Mouse (Mus musculus) midbrain, embryonic 14.5 days (tissue): ENCODE results near the gene Larp1. TPM values are rescaled to one million over a fixed set of nuclear protein-coding genes. Genes with fewer than 3 reads are reported as not detected.

Source experiments
- ATAC-seq: fragments of 200-750 bp; cut with Nextera tagmentation; 2 replicates; pipeline ENCODE4 v1.8.0; 2017; ENCODE audit warnings: moderate number of reproducible peaks, moderate library complexity; ENCODE audit not compliant: low FRiP score, low TSS enrichment
- DNase-seq: peaks from one replicate; pipeline ENCODE4 v3.0.0-alpha.2; 2015
- H3K27ac ChIP-seq: fragments of 300-500 bp; sonication (generic); replicated peaks from 2 replicates; pipeline ENCODE4 v1.5.1; 2014; ENCODE audit warnings: mild to moderate bottlenecking, low read depth, low read length, moderate library complexity
- H3K27me3 ChIP-seq: fragments of 300-500 bp; sonication (generic); 2 replicates; pipeline ENCODE4 v1.6.1; 2014; ENCODE audit warnings: low read length, control low read depth, mixed read lengths; ENCODE audit not compliant: control insufficient read depth, insufficient read depth
- H3K36me3 ChIP-seq: fragments of 300-500 bp; sonication (generic); 2 replicates; pipeline ENCODE4 v1.6.1; 2014; ENCODE audit warnings: low read length, control low read depth; ENCODE audit not compliant: control insufficient read depth, insufficient read depth
- H3K4me1 ChIP-seq: fragments of 300-500 bp; sonication (generic); 2 replicates; pipeline ENCODE4 v1.6.1; 2014; ENCODE audit warnings: mild to moderate bottlenecking, antibody characterized with exemption, low read length, control low read depth; ENCODE audit not compliant: control insufficient read depth, insufficient read depth
- H3K4me2 ChIP-seq: fragments of 300-500 bp; sonication (generic); 2 replicates; pipeline ENCODE4 v1.6.1; 2014; ENCODE audit warnings: mild to moderate bottlenecking, low read length, moderate library complexity
- H3K4me3 ChIP-seq: fragments of 300-500 bp; sonication (generic); replicated peaks from 2 replicates; pipeline ENCODE4 v1.5.1; 2014; ENCODE audit warnings: low read depth, low read length
- H3K9ac ChIP-seq: fragments of 300-500 bp; sonication (generic); replicated peaks from 2 replicates; pipeline ENCODE4 v1.6.1; 2014; ENCODE audit warnings: mild to moderate bottlenecking, low read length, moderate library complexity
- H3K9me3 ChIP-seq: fragments of 300-500 bp; sonication (generic); 2 replicates; pipeline ENCODE4 v1.6.1; 2016; ENCODE audit warnings: low read length, control low read depth, mixed read lengths; ENCODE audit not compliant: control insufficient read depth
- WGBS: fragments of 180-500 bp; shearing (Covaris S2); extraction: QIAGEN DNeasy Blood & Tissue Kit; methylation state at CpG from one replicate; pipeline ENCODE4 v1.1.7; 2014; 5-methylcytosine and 5-hydroxymethylcytosine counted together
- polyA plus RNA-seq: library from polyadenylated mRNA; unstranded; fragments of >200 nt; fragmentation: Nextera tagmentation; extraction: Ambion mirVana; gene quantifications from 2 replicates; pipeline ENCODE4 v1.2.1, GENCODE M21; 2014

Larp1 gene
- polyA plus RNA-seq, 1 experiment from 2014 or later = 19.1 TPM

GRCm38 (mm10) chr11:57973913-57974234 lies 35.0 kb upstream of the Larp1 start:
- Histone ChIP-seq H3K4me3 (no peak overlapping the region), H3K4me2 (no peak overlapping the region), H3K9me3 (no peaks in the 10 kb centered on the region), H3K9ac (no peak overlapping the region), H3K27ac (no peak overlapping the region), H3K27me3 (no peaks in the 10 kb centered on the region), H3K36me3 (no peaks in the 10 kb centered on the region), H3K4me1 (no peaks in the 10 kb centered on the region)
- no peak for ATAC-seq
- WGBS = 74% methylated on average over 9 of the region's 9 CpGs
- no peak for DNase-seq

DNA sequence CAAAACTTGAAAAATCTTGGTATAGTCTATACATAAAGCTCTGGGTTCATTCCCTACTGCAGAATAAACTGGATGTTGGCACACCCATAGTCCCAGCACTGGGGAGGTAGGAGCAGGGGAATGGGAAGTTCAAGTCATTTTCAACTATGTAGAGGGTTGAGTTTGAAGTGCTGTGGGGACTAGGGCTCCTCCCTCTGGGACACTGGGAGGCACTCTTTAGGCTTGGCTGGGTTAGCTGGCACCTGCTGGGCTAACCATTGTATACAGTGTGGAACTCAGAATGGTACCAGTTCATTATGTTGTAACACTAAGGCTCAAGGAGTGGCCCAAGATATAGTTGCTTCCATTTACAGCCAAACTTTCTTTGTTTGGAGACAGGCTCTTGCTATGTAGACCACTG lies 33.0 kb upstream of the Larp1 start:
- no peak overlapping the region for H3K27ac ChIP-seq
- no peak overlapping the region for H3K4me3 ChIP-seq
- ATAC-seq (no peak), DNase-seq (no peak)
- H3K27me3 ChIP-seq = no peaks in the 10 kb centered on the region
- H3K4me1 ChIP-seq = no peaks in the 10 kb centered on the region
- no peaks in the 10 kb centered on the region for H3K9me3 ChIP-seq
- H3K4me2 ChIP-seq = no peak overlapping the region
- no peak overlapping the region for H3K9ac ChIP-seq
- no peaks in the 10 kb centered on the region for H3K36me3 ChIP-seq

DNA sequence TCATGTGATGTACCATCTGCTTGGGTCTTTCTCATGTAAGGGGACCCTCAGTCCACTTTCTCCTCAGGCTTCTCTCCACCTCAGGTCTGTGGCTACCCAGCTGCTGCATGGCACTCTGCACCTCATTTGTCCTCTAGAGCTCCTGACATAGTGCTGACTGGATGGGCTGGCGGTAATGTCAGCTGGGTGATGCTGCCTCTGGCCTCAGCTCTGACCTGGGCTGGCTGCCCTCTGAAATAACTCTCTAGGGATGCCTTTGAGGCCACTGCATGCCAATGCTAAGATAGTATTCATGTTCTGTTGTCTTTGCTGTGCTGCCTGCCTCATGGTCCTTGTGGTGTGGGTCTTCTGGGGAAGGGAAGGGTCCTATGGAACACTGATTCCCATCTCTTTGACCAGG lies 31.2 kb upstream of the Larp1 start:
- no peak for DNase-seq

DNA sequence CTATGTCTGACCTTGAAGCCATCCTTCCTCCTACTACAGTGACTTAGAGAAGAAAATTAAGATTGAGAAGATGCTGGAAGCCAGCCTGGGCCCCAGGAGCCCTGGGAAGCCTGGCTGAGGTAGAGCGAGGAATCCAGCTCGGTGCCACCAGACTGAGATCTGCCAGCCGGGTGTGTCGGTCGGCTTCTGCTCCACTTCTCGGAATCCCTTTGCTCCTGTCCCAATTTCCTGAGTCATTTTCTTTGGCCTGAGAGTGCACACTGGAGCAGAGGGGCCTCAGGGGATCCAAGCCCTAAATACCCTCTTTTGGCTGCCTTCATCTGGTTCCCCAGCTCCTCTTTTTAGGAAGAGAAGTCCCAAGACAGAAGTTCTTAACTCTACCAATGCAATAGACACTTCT lies 29.2 kb upstream of the Larp1 start:
- H3K4me3 ChIP-seq = no peak overlapping the region
- H3K9me3 ChIP-seq = no peaks in the 10 kb centered on the region
- H3K9ac ChIP-seq = no peak overlapping the region
- H3K27me3 ChIP-seq = no peaks in the 10 kb centered on the region
- no peak overlapping the region for H3K27ac ChIP-seq
- no peaks in the 10 kb centered on the region for H3K4me1 ChIP-seq
- ATAC-seq (no peak), DNase-seq (no peak)
- no peaks in the 10 kb centered on the region for H3K36me3 ChIP-seq
- no peak overlapping the region for H3K4me2 ChIP-seq
- WGBS = 93% methylated on average over 6 of the region's 6 CpGs

More for the DNA sequence above, 31.2 kb upstream of the Larp1 start:
- Histone ChIP-seq H3K27ac (no peak overlapping the region), H3K27me3 (no peaks in the 10 kb centered on the region), H3K36me3 (no peaks in the 10 kb centered on the region), H3K4me2 (no peak overlapping the region), H3K9ac (no peak overlapping the region), H3K4me3 (no peak overlapping the region), H3K4me1 (no peaks in the 10 kb centered on the region), H3K9me3 (no peaks in the 10 kb centered on the region)
- ATAC-seq = no peak
- WGBS = 91% methylated on average over 1 of the region's 1 CpGs

GRCm38 (mm10) chr11:57981083-57981809 lies 27.6 kb upstream of the Larp1 start:
- H3K9ac ChIP-seq = no peak overlapping the region
- H3K4me2 ChIP-seq = no peak overlapping the region
- H3K27me3 ChIP-seq = no peaks in the 10 kb centered on the region
- H3K27ac ChIP-seq = no peak overlapping the region
- H3K4me3 ChIP-seq = no peak overlapping the region
- no peaks in the 10 kb centered on the region for H3K36me3 ChIP-seq
- no peaks in the 10 kb centered on the region for H3K4me1 ChIP-seq
- ATAC-seq (no peak), DNase-seq (no peak)
- no peaks in the 10 kb centered on the region for H3K9me3 ChIP-seq
- WGBS = 86% methylated on average over 12 of the region's 12 CpGs

GRCm38 (mm10) chr11:57983480-57984342 lies 25.2 kb upstream of the Larp1 start:
- Histone ChIP-seq H3K36me3 (no peaks in the 10 kb centered on the region), H3K27me3 (no peaks in the 10 kb centered on the region), H3K4me2 (no peak overlapping the region), H3K9ac (no peak overlapping the region), H3K4me3 (no peak overlapping the region), H3K27ac (no peak overlapping the region), H3K4me1 (no peaks in the 10 kb centered on the region), H3K9me3 (no peaks in the 10 kb centered on the region)
- DNase-seq (no peak), ATAC-seq (no peak)
- WGBS = 54% methylated on average over 16 of the region's 16 CpGs

GRCm38 (mm10) chr11:57984343-57984666 lies 24.6 kb upstream of the Larp1 start:
- Histone ChIP-seq H3K36me3 (no peaks in the 10 kb centered on the region), H3K9ac (no peak overlapping the region), H3K4me2 (no peak overlapping the region), H3K4me3 (no peak overlapping the region), H3K9me3 (no peaks in the 10 kb centered on the region), H3K4me1 (no peaks in the 10 kb centered on the region), H3K27me3 (no peaks in the 10 kb centered on the region), H3K27ac (no peak overlapping the region)
- DNase-seq (no peak), ATAC-seq (no peak)
- 48% methylated on average over 3 of the region's 3 CpGs for WGBS

DNA sequence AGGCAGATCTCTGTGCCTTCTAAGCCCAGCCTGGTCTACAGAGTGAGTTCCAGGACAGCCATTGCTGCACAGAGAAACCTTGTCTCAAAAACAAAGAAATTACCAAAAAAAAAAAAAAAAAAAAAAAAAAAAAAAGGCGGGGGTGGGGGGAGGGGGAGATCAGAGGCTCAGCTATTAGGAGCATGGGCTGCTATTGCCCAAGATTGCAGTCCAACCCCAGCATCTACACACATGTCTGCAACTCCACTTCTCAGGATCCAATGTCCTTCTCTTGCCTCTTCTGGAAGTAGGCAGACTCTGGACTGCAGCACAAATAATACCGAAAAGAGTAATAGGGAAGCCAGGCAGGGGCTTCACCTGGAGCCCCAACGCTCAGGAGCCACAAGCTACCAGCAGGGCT lies 23.4 kb upstream of the Larp1 start:
- Histone ChIP-seq H3K4me3 (no peak overlapping the region), H3K27me3 (no peaks in the 10 kb centered on the region), H3K27ac (no peak overlapping the region), H3K9me3 (no peaks in the 10 kb centered on the region), H3K4me1 (no peaks in the 10 kb centered on the region), H3K4me2 (no peak overlapping the region), H3K9ac (no peak overlapping the region), H3K36me3 (no peaks in the 10 kb centered on the region)
- WGBS = 95% methylated on average over 2 of the region's 3 CpGs
- no peak for ATAC-seq
- DNase-seq = no peak

DNA sequence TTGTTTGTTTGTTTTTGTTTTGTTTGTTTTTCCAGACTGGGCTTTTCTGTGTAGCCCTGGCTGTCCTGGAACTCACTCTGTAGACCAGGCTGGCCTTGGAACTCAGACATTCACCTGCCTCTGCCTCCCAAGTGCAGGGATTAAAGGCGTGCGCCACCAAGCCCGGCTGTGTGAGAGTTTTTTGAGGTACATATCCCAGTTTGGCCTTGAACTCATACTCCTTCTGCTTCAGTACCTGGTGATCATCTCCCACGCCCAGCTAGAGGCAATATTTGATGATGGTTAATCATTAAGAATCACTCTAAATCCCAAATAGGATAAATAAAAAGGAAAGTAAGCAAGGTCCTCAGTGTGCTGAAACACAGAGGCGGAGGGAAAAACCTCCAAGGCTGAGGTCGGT lies 22.8 kb upstream of the Larp1 start:
- no peak overlapping the region for H3K4me2 ChIP-seq
- H3K27ac ChIP-seq = no peak overlapping the region
- DNase-seq = no peak
- no peaks in the 10 kb centered on the region for H3K4me1 ChIP-seq
- no peak overlapping the region for H3K4me3 ChIP-seq
- no peak overlapping the region for H3K9ac ChIP-seq
- ATAC-seq = no peak
- no peaks in the 10 kb centered on the region for H3K9me3 ChIP-seq
- no peaks in the 10 kb centered on the region for H3K36me3 ChIP-seq
- WGBS = 89% methylated on average over 6 of the region's 6 CpGs
- no peaks in the 10 kb centered on the region for H3K27me3 ChIP-seq
